Mouse (Mus musculus) right cerebral cortex, postnatal 25 days (tissue): ENCODE data around the gene Pgap2.
A peak's percentile ranks its signal among the peaks of the same experiment; 100 is the strongest.

Source experiments
- DNase-seq: peaks from one replicate; pipeline ENCODE4 v3.0.0; 2022

Gene Pgap2

DNA sequence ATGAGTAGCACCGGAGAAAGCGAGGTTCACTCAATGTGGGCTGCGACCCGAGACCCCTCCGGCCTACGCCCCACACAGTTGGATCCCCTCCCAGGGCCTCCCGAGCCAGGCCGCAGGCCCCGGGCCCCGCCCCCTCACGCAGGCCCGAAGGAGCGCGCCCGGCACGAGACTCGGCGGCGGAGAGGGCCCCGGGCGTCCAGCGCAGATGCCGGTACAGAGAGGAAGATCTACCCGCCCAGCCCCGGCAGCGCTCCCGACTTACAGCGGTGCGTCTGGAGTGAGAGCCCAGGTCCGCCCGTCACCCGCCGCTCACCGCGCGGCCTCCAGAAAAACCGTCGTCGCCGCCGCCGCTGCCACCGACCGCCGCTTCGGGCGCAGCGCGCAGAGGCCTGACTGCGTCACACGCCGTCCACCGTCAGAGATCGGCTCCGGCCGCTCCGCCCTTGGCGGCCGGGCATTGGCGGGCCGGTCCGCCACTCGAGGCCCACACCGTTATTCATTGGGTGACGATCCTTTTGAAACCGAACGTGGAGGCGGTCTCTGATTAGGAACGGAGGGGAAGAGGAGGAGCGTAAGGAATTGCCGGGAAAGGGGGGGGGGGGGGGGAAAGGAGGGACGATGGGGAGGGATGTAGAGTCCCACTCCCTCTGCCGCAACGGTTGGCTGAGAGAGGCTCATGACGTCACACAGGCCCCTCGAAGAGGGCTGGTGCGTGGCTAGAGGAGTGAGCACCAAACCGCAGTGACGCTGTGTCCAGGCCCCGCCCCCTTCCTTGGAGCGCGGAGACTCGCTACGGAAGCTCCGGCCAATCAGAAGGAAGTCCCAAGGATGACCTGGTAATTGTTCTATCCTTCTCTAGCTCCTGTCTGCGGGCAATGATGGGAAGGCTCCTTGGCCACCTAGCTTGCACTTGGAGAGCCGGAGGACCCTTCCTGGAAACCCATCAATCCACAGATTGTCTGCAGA is at the start of gene Pgap2, which contains the start of gene Nup98:
TSS of gene Pgap2 (plus strand) at position 453 of the 966 bp plus-strand sequence.
TSS of gene Nup98 (minus strand) at position 421 of the 966 bp plus-strand sequence.
- peak; percentile 99 for DNase-seq

DNA sequence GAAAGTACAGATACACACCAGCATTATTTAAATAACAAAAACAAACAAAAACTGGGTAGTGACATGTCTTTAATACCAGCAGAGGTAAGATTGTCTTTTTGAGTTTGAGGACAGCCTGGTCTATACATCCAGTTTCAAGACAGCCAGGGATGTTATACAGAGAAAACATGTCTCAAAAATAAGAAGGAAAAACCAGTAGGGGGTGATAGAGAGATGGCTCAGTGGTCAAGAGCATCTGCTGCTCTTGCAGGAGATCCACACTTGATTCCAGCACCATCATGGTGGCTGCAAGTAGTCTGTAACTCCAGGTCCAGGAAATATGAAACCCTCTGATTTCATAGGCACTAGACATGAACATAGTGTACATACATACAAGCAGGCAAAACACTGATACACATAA is 39.7 kb upstream of the Pgap2 start:
- no peak for DNase-seq

DNA sequence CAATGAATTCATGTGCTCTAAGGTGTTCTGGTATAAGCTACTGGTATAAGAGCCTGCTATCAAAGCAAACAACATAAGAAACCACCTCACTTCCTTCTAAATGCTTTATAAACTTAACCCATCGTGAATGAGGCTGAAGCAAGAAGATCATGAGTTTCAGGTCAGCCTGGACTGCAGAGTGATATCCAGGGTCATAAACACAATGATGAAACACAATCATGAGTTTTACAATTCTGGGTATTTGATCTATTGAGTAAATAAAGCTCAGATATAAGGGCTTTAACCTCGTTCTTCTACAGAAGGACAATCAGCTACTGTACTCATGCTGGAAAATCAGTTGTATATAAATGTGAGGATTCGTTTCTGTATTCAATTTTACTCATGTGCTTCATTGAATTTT is 26.2 kb upstream of the Pgap2 start:
- no peak for DNase-seq

DNA sequence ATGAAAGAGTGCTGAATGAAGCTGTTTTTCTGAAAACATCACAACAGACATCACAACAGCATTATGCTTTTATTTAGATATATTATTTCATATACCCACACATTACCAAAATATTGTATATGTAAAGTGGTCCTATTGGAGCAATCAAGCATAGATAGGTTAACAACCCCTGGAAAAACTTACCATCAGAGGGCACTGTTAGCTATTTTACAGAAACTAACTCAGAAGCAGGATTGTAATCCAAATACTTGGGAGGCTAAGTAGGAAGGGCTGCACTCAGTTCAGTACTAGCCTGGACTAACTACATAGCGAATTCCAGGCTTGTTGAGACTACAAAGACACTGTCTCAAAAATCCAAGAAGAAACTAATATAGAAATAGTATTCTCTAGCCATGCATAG is 17.7 kb upstream of the Pgap2 start:
- DNase-seq = no peak

DNA sequence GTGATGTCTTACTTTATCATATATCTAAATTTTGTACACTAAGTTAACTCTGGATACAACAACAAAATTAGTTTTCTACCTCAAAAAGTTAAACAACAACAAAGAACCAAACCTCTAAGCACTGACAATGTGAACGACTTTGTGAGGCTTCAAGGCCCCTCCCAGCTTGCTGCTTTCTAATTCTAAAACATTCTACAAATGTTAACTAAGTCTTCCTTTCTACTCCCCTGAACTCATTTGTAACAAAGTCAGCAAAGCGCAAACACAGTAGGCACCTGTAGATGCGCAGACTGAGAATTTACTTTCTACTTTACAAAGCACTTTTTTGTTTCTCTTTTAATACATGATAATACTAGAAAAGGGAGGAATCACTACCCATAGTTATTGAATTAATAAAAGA is 9.4 kb upstream of the Pgap2 start:
- no peak for DNase-seq

DNA sequence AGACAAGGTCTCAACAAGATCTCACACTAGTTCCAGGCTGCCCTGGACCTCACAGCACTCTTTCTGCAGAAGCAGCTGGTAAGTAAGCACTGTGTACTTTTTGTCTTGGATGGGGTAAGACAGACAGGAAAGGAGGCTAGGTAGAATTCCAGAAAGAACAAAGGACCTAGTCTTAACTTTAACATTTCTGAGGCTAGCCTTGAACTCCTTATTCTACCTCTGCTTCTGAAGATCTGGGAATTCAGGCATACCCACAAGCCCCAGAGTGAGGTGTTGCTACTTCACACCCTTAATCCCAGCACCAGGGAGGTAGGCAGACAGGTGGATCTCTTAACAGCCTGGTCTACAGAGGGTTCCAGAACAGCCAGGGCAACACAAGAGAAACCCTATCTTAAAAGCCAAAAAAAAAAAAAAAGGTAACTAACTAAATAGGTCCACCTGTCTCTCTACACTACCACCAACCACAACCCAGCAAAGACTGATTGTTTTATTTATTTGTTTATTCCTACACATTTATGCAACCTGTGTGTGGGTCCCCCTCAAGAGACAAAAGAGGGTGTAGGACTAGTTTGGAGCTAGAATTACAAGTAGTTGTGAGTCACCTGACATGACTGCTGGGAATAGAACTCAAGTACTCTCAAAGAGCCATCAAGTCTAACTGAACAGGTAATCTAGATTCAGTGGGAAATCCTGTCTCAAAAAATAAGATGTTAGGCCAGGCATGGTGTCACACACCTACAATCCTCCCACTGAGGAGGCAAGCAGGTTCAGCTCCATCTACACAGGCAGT is 8.8 kb upstream of the Pgap2 start:
- no peak for DNase-seq

DNA sequence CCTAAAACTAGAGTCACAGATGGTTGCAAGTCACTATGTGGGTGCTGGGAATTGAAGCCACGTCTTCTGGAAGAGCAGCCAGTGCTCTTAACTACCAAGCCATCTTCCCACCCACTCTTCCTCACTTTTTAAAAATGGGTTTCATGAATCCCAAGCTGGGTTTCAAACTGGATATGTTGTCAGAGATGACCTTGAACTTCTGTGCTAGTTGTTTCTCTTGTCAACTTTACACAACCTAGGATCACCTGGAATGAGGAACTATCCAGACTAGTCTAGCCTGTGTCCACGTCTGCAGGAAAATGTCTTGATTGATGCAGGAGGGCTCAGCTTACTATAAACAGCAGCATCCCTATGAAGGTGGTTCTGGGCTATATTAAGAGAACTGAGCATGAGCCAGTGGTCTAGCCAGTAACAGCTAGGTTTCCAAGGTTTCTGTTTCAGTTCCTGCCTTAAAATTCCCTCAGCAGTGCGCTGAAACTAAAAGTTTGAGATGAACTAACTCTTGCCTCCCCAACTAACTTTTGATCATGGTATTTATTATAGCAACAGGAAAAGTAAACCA is 5.6 kb upstream of the Pgap2 start:
- DNase-seq = no peak

DNA sequence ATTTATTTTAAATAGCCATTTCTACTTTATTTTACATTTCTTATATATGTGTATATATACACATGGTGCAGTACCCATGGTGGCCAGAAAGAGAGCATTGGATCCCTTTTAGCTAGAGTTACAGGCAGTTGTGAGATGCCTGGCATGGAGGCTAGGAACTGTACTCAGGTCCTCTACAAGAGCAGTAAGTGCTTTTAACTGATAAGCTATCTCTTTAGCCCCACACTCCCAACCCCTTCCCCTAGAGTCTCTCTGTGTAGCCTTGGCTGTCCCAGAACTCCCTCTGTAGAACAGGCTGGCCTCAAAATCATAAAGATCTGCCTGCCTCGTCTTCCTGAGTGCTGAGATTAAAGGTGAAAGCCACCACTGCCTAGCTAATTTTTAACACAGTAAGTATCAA is 4.4 kb upstream of the Pgap2 start:
- DNase-seq = no peak

DNA sequence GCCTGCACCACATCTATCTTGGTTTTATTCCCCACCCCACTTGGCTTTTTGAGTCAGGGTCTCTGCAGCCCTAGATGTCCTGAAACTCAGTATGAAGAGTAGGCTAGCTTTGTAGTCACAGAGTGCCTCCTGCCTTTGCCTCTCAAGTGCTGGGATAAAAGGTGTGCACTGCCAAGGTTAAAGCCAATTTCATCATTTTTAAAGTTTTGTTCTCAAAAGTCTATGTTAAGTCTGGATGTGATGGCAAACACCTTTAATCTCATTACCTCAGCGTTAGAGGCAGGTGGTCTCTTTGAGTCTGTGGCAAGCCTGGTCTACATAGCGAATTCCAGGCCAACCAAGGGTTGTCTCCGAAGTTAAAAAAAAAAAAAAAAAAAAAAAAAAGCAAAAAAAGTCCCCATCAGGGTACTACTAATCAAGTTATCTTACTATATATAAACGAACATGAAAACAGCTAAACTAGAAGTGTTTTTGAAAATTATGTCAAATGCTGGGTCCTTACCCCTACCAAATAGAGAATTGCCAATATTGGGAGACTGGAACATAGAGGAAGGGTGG is 1.1 kb upstream of the Pgap2 start:
- DNase-seq = no peak

DNA sequence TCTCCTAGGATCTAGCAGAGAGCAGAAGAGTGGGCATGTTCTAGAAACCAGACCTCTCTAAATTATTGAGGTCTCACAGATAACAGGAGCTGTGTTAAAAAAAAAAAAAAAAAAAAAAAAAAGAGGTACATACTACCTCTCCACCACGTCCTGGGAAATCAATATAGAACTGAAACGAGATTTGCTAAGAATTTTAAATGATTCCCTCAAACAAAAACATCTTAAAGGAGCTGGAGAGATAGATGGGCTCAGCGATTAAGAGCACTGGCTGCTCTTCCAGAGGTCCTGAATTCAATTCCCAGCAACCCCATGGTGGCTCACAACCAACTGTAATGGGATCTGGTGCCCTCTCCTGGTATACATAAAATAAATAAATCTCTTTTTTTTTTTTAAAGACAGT is 1.1 kb downstream of the Pgap2 start:
- no peak for DNase-seq

DNA sequence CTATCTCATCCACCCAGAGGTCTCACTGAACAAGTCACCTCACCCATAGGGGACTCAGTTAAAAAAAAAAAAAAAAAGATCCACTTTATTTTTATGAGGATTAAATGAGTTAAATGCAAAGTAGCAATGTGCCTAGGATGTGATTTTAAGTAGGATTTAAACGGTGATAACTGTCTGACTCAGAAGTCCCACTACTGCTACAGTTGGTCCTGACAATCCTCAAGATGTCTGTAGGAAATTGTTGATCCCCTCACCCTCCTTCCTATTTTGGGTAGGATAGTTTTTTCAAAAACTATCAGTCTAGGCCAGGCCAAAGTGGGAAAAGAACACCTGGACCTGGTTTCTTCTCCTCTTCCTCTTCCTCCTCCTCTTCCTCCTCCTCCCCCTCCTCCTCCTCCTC is 11.9 kb downstream of the Pgap2 start:
- DNase-seq = peak; percentile 0

DNA sequence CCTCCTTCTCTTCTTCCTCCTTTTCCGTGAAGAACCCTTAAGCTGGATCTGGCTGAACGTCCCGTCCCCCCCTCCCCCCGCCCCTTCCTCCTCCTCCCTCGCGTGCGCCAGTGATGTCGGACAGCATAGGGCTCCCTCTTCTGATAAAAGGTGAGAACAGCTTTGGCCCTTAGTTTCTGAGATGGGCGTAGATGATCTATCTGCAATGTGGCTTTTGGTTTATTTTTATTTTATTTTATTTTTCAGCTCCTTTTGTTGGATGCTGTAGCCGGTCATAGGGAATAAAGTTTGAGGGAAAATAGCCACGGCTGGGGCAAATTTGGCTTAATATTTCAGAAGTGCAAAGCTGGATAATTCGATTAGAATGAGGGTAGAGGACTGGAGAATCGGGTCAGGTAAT is 12.3 kb downstream of the Pgap2 start:
- DNase-seq = peak; percentile 7

DNA sequence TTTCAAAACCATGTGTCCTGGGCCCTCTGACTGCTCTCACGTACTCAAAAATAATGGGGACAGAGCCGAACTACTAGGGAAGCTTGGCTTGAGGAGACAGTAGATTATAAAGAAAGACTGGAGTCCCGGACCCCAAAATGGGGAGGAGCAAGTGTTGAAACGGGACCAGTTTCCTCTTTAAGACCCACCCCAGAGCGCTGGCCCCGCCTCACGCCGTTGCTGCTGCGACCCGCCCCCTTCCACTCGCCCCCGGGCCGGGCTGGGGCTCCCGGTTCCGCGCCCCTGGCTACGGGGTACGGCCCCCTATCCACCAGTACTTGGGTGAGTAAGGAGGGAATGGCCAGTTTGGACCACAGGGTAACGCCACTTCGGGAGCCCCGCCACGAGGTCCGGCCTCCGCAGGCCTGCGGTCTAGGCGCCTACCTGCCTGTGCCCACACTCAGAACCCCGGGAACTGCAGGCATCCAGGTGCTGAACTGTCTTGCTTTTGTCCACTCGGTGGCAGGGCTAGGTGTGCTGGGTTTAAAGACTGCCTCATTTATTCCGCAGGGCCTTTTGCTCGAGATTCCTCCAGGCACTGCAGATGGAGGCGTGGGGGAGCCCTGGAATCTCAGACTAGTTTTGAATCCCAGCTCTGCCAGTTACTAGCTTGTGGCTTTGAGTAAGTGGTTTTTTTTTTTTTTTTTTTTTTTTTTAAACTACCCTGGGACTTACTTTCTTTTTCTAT is 13.0 kb downstream of the Pgap2 start:
- peak; percentile 66 for DNase-seq

DNA sequence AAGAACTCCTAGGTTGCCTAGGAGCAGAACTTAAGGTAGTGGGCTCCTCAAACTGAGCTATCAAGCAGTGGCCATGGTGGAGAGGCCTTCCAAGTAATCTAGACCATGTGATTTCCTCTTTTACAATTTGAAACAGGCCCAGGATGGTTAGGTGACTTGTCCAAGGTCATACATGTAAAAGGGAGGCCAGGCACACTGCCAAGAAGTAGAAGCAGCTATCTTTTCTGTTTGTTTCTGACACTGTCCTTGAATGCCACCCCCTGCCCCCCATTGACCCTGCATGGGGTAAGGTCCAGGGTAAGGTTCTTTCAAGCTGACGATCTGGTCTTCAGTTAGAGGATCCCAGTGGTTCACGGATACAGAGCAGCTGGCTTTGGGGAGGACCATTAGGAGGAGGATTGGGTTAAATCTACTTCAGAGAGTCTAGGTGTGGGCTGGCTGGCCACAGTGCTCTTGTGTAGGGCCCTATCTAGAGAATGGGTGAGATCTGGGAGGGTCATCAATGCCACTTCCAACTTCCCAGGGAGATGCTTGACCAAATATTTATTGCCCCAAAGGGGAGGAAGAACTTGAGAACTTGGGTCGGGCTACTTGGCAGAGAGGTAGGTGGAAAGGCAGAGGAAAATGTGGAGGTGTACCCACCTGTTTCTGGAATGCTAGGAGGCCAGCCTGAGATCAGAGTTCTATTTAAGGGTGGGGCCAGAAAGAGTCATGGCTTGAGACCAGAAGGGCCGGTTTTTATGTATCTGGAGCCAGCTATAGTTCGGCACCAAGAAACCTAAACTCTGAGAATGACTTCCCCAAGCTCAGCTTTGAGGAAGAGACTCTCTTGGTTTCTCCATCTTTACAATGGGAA is 14.1 kb downstream of the Pgap2 start:
- peak; percentile 2 for DNase-seq

DNA sequence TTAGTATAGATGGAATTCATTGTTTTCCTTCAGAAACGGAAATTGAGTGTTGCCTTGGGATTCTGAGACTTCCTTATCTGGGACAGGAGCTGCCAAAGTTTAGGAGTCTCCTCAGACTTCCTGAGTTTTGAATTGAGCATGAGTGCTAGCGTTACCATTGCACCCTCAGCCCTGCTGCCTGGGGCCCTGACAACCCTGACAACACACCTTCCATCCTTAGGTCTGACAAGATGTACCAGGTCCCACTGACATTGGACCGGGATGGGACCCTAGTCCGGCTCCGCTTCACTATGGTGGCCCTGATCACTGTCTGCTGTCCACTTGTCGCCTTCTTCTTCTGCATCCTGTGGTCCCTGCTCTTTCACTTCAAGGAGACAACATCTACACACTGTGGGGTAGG is 16.0 kb downstream of the Pgap2 start:
- peak; percentile 2 for DNase-seq

DNA sequence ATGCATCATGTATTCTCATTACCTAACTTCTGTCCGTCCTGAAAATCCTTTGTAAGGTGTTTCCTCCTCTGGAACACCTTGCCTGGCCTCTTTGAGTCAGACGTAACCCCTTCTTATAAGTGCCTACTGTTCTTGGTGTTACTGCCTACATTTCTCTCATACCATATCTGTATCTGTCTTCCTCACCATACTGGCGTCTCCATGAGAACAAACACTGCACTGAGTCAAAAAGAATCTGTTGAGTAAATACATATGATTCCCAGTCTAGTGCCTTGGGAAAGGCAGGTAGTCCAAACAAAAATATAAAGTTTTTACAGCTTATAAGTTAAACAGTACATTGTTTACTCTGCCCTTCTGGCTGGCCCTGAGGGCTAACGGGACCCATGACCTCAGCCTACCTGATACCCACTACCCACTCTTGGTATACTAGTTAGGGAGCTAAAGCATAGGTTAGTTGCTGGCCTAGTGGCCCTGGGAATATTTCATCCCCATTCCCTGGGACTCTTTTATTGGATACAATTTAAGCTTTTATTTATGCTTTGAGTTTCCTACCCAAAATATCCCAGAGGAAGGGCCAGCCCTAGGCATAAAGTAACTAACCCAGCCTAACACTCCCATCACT is 18.2 kb downstream of the Pgap2 start:
- peak; percentile 1 for DNase-seq

DNA sequence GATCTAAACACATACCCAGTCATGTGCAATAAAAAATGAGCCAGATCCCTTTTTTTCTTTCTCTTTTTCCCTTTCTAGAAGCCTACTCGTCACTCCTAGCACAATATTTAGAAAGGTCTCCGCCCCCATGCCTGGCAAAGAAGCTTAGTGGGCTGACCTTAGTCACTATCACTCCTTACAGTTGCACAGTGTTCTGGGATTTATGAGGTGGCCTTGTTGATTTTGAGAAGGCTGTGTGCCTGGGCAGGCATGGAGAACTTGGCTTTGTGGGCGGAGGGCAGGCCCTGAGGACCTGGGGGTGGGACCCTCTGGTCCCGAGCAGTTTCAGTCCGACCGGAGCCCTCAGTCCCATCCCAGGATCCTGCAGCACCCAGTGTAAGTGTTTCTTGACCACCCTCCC is 19.8 kb downstream of the Pgap2 start:
- peak; percentile 2 for DNase-seq

DNA sequence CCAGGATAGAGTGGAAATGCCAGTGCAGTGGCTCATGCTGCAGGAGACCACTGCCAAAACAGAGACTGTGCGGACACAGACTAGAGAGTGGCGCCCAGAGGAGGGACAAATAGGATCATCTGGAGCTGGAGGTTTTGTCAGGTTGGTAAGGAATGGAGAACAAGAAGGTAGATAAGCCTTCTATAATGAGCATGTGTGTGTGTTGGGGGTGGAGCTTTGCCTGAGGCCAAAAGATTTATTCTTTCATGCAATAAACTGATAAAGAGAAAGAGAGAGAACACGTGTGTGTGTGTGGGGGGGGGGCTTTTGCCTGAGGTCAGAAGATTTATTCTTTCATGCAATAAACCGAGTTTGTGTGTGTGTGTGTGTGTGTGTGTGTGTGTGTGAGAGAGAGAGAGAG is 23.1 kb downstream of the Pgap2 start:
- no peak for DNase-seq

DNA sequence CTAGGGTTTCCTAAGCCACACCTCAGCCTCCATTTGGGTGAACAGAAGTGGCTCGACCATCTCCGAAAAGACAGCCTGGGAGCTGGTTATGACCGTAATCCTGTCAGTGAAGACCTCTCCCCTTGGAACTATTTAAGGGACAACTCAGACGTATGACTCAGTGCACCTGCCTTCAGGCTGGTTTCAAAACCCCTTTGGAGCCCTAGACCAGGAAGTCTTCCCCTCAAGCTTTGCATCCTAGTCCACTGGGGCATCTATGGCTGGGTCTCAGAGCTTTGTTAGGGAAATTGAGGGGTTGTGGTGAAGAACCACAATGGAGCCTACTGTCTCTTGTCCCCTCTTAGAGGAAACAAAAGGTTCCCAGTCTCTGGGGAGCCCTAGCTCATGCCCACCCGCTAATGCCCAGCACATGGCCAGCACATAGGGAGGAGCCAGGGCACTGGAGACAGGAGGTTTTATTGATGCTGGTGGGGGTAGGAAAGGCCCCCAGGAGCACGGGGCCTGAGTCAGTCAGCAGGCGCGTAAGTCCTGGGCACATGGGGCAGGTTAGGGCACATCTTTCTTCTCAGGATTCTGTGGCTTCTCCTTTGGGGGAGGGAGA is 28.8 kb downstream of the Pgap2 start:
- no peak for DNase-seq

DNA sequence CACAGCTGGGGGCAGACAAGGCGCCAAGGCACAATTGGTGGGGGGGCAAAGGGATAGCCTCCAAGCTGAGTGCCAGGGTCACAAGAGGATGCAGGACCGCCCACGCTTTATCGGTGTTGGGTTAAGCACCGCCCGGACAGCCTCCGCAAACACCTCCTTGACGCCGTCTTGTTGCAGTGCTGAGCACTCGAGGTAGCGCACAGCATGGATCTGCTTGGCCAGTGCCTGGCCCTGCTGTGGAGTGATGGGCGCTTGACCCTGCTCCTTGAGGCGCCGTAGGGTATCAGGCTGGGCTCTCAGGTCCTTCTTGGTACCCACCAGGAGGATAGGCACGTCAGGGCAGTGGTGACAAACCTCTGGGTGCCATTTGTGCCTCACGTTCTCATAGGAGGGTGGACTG is 29.6 kb downstream of the Pgap2 start:
- no peak for DNase-seq

DNA sequence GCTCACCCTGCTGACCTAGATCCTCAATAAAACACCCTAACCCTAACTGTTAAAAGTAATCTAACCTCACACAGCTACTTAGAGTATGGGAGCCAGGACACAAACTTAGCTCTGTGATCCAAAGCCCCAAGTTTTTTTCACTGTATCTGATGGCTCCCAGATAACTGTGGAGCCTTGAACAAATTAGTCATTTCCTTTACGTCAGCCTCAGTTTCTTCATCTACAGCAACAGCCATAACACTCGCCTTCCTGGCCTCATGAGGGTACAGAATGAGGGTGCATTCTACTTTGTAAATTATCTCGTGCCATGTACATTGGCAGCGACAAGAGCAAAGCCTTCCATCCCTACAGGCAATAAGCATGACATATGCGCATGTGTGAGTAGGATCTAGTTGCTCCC is 32.4 kb downstream of the Pgap2 start:
- DNase-seq = no peak
